Mouse (Mus musculus) stomach, embryonic 15.5 days (tissue): ENCODE measurements around the gene Tmem237. TPM values are rescaled to one million over a fixed set of nuclear protein-coding genes. Genes with fewer than 3 reads are reported as not detected.

Experiments
- ATAC-seq: fragments of 200-750 bp; cut with Nextera tagmentation; 2 replicates; pipeline ENCODE4 v1.8.0; 2017; ENCODE audit warnings: low read depth, moderate number of reproducible peaks, moderate TSS enrichment; ENCODE audit not compliant: insufficient read depth, low FRiP score
- H3K27ac ChIP-seq: fragments of 300-500 bp; sonication (generic); 2 replicates; pipeline ENCODE4 v1.5.1; 2015; ENCODE audit warnings: mild to moderate bottlenecking, inconsistent platforms
- H3K27me3 ChIP-seq: fragments of 300-500 bp; sonication (generic); replicated peaks from 2 replicates; pipeline ENCODE4 v1.6.1; 2015; ENCODE audit warnings: inconsistent platforms
- H3K36me3 ChIP-seq: fragments of 300-500 bp; sonication (generic); 2 replicates; pipeline ENCODE4 v1.6.1; 2015; ENCODE audit warnings: inconsistent platforms
- H3K4me1 ChIP-seq: fragments of 300-500 bp; sonication (generic); 2 replicates; pipeline ENCODE4 v1.6.1; 2015; ENCODE audit warnings: inconsistent platforms
- H3K4me2 ChIP-seq: fragments of 300-500 bp; sonication (generic); 2 replicates; pipeline ENCODE4 v1.6.1; 2015; ENCODE audit warnings: mild to moderate bottlenecking, inconsistent platforms
- H3K4me3 ChIP-seq: fragments of 300-500 bp; sonication (generic); replicated peaks from 2 replicates; pipeline ENCODE4 v1.5.1; 2015; ENCODE audit warnings: inconsistent platforms
- H3K9ac ChIP-seq: fragments of 300-500 bp; sonication (generic); 2 replicates; pipeline ENCODE4 v1.6.1; 2015; ENCODE audit warnings: inconsistent platforms
- H3K9me3 ChIP-seq: fragments of 300-500 bp; sonication (generic); 2 replicates; pipeline ENCODE4 v1.6.1; 2016; ENCODE audit warnings: inconsistent platforms
- WGBS: fragments of 180-500 bp; shearing (Covaris S2); methylation state at CpG from one replicate; pipeline ENCODE4 v1.1.7; 2015; 5-methylcytosine and 5-hydroxymethylcytosine counted together
- polyA plus RNA-seq: library from polyadenylated mRNA; unstranded; fragments of >200 nt; fragmentation: Nextera tagmentation; extraction: Ambion mirVana; gene quantifications from 2 replicates; pipeline ENCODE4 v1.2.1, GENCODE M21; 2015

Gene Tmem237
- polyA plus RNA-seq, result 32.3 and 33.9 TPM in 2 replicates

- no peaks in the 10 kb centered on the region for H3K36me3 ChIP-seq
- WGBS, result under 1% methylated on average over 72 of the region's 74 CpGs
- ATAC-seq, result peak; percentile 97
Observed at GRCm38 (mm10) chr1:59119720-59120457, at the start of gene Tmem237. Gene Tmem237 (minus strand): TSS chr1:59120408.

GRCm38 (mm10) chr1:59169586-59169985 lies 49.4 kb upstream of the Tmem237 start:
- Histone ChIP-seq H3K4me3 (no peak overlapping the region), H3K4me2 (no peak overlapping the region), H3K36me3 (peaks cover 15% of the 10 kb centered on the region), H3K27ac (no peak overlapping the region), H3K9ac (no peak overlapping the region), H3K27me3 (no peaks in the 10 kb centered on the region), H3K4me1 (no peaks in the 10 kb centered on the region), H3K9me3 (no peaks in the 10 kb centered on the region)
- WGBS, result 80% methylated on average over 6 of the region's 6 CpGs
- ATAC-seq, result no peak

More at GRCm38 (mm10) chr1:59119720-59120457, at the start of gene Tmem237:
- no peaks in the 10 kb centered on the region for H3K4me1 ChIP-seq
- no peaks in the 10 kb centered on the region for H3K27me3 ChIP-seq
- H3K4me3 ChIP-seq, result peak within 1 kb of the TSS; percentile 77
- no peaks in the 10 kb centered on the region for H3K9me3 ChIP-seq
- H3K9ac ChIP-seq, result peak within 1 kb of the TSS; percentile 73
- peak within 1 kb of the TSS; percentile 78 for H3K4me2 ChIP-seq
- peak within 1 kb of the TSS; percentile 81 for H3K27ac ChIP-seq

DNA sequence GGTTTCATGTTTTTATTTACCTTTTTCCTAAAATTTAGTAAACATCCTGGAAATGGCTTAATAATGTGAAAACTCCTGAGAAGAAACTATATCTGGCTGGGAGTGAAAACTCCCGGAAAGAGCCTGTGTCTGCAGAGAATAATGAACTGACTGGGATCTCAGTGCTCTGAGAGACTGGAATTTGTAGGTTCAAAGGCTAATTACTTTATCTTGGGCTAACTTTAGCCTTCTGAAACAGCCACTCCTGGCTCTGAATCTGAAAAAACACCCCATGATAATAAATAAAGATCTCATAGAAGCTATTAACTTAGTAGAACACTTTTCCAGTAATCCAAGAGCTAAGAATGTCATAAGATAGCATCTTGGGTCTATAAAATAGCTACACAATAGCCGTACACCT lies 48.3 kb upstream of the Tmem237 start:
- no peak overlapping the region for H3K9ac ChIP-seq
- H3K4me3 ChIP-seq, result no peak overlapping the region
- 60% methylated on average over 2 of the region's 2 CpGs for WGBS
- H3K4me2 ChIP-seq, result no peak overlapping the region
- H3K4me1 ChIP-seq, result no peaks in the 10 kb centered on the region
- H3K9me3 ChIP-seq, result no peaks in the 10 kb centered on the region
- peaks cover 15% of the 10 kb centered on the region for H3K36me3 ChIP-seq
- no peaks in the 10 kb centered on the region for H3K27me3 ChIP-seq
- no peak for ATAC-seq
- H3K27ac ChIP-seq, result no peak overlapping the region

DNA sequence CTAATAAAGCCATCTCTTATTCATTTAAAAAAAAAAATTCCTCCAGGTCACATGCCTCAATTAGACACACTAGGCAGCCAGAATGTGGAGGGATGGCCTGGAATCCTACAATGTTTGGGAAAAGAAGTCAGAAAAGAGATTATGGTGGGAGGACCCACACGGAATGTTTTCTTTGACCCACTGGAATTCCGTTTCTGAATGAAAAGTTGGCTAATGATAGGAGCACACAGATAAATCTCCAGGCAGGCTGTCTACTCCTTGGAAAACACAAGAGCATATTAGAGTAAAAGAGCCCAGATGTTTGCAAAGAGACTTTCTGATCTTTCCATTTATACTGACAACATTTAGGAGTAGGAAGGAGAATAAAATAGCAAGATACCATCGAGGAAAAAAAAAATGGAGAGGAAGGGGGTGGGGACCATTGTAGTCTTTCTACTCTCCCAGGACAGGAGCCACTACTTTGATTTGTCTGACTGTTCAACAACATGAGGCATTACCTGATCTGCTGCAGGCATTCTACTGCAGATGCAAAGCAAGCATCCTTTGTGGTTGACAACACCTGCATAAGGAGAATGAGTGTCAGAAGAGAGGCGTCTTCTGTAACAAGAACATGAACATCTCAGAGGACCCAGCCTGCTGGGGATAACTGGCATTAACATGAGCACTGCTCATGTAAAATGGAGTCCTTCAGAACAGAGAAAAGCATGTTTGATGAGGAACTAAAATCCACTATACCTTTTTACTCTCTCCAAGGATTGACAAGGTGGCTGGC lies 47.6 kb upstream of the Tmem237 start:
- peaks cover 10% of the 10 kb centered on the region for H3K36me3 ChIP-seq
- no peak overlapping the region for H3K27ac ChIP-seq
- no peak for ATAC-seq
- WGBS, result 69% methylated on average over 4 of the region's 4 CpGs
- no peak overlapping the region for H3K4me2 ChIP-seq
- no peaks in the 10 kb centered on the region for H3K4me1 ChIP-seq
- H3K9me3 ChIP-seq, result no peaks in the 10 kb centered on the region
- H3K4me3 ChIP-seq, result no peak overlapping the region
- H3K27me3 ChIP-seq, result no peaks in the 10 kb centered on the region
- H3K9ac ChIP-seq, result no peak overlapping the region

- H3K9ac ChIP-seq, result no peak overlapping the region
- H3K36me3 ChIP-seq, result peaks cover 10% of the 10 kb centered on the region
- no peak overlapping the region for H3K27ac ChIP-seq
- no peak overlapping the region for H3K4me2 ChIP-seq
- H3K4me1 ChIP-seq, result no peaks in the 10 kb centered on the region
- H3K27me3 ChIP-seq, result no peaks in the 10 kb centered on the region
- H3K9me3 ChIP-seq, result no peaks in the 10 kb centered on the region
- WGBS, result 85% methylated on average over 9 of the region's 9 CpGs
- H3K4me3 ChIP-seq, result no peak overlapping the region
- no peak for ATAC-seq
Observed at GRCm38 (mm10) chr1:59166232-59166905, 46.2 kb upstream of the Tmem237 start.

DNA sequence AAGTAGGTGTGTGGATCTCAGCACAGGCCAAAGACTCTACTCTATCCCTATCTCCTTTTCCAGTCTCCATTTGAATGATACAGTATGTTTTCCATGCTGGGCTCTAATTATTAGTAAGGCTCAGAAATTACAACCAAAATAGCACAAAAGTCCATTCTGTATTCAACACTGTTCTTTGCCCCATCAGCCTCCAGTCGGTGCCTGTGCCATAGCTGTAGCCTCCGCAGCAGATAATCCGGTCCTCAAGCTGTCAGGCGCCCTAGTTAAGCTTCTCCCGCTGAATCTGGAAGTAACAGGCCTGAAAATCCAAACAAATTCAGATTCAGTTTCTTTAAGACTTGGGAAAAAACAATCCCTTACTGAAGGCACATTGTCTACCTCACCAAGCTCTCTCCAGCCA lies 43.7 kb upstream of the Tmem237 start:
- H3K27me3 ChIP-seq, result no peaks in the 10 kb centered on the region
- ATAC-seq, result no peak
- no peak overlapping the region for H3K4me2 ChIP-seq
- no peak overlapping the region for H3K27ac ChIP-seq
- H3K9ac ChIP-seq, result no peak overlapping the region
- 69% methylated on average over 5 of the region's 5 CpGs for whole genome bisulfite sequencing
- H3K36me3 ChIP-seq, result peaks cover 10% of the 10 kb centered on the region; the same call in 1 of the 2 replicates
- no peak overlapping the region for H3K4me3 ChIP-seq
- no peaks in the 10 kb centered on the region for H3K9me3 ChIP-seq
- no peaks in the 10 kb centered on the region for H3K4me1 ChIP-seq

DNA sequence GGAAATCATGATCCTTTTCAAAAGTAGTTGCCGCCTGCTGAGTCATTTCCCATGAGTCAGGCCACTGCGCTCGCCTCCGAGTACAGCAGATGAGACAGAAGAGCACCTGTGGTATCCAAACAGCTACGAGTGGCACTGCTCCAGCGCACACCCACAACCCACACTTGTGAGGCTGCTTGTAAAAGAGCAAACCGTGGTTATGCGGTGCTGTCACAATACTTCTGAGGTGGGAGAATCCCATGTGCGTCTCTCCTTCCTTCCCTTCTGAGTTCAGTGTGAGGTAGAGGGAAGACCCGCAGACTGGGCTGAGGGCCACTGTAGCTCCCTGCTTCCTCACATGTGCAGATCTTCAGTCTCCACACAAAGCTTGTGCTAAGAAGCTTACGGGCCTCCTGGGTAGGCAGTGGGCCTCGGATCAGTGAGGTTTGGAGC lies 42.8 kb upstream of the Tmem237 start, which contains the start of gene Mpp4:
Gene Mpp4, minus strand, starts transcription at position 360 of the 432 bp plus-strand sequence.
- WGBS, result 65% methylated on average over 12 of the region's 12 CpGs
- no peak within 1 kb of the TSS for H3K27ac ChIP-seq
- no peaks in the 10 kb centered on the region for H3K27me3 ChIP-seq
- H3K4me3 ChIP-seq, result no peak within 1 kb of the TSS
- no peak for ATAC-seq
- H3K9me3 ChIP-seq, result no peaks in the 10 kb centered on the region
- H3K9ac ChIP-seq, result no peak within 1 kb of the TSS
- no peak within 1 kb of the TSS for H3K4me2 ChIP-seq
- H3K4me1 ChIP-seq, result no peaks in the 10 kb centered on the region
- peaks cover 10% of the 10 kb centered on the region; the same call in 1 of the 2 replicates for H3K36me3 ChIP-seq

GRCm38 (mm10) chr1:59162309-59163024 lies 42.3 kb upstream of the Tmem237 start:
- WGBS, result 76% methylated on average over 8 of the region's 8 CpGs

GRCm38 (mm10) chr1:59161396-59161795 lies 41.2 kb upstream of the Tmem237 start:
- Histone ChIP-seq H3K27me3 (no peaks in the 10 kb centered on the region), H3K9me3 (no peaks in the 10 kb centered on the region), H3K4me1 (no peaks in the 10 kb centered on the region), H3K36me3 (0 out of 2 replicates have a peak, but pooled peaks cover 2% of the 10 kb centered on the region), H3K9ac (no peak overlapping the region), H3K27ac (no peak overlapping the region), H3K4me2 (no peak overlapping the region), H3K4me3 (no peak overlapping the region)
- no peak for ATAC-seq
- WGBS, result 90% methylated on average over 6 of the region's 6 CpGs

More at GRCm38 (mm10) chr1:59162309-59163024, 42.3 kb upstream of the Tmem237 start:
- H3K9me3 ChIP-seq, result no peaks in the 10 kb centered on the region
- no peaks in the 10 kb centered on the region for H3K27me3 ChIP-seq
- H3K4me3 ChIP-seq, result no peak overlapping the region
- no peak overlapping the region for H3K9ac ChIP-seq
- H3K4me2 ChIP-seq, result no peak overlapping the region
- no peak for ATAC-seq
- no peaks in the 10 kb centered on the region for H3K4me1 ChIP-seq
- H3K27ac ChIP-seq, result no peak overlapping the region
- peaks cover 9% of the 10 kb centered on the region; the same call in 1 of the 2 replicates for H3K36me3 ChIP-seq

DNA sequence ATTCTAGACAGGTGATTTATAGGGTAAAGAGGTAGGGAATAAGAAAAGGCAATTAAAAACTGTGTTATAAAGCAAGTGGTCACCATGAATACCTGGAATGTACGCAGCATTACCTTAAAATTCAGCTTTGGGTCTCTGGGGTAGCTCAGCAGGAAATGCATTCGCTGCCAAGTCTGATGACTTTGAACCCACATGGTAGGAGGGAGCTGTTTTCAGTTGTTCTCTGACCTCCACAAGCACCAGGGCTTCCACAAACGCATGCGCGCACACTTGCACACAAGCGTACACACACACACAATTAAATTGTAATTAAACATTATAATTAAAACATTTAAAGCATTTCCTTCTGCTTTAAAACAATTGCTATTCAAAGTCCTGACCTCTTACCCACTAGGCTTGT lies 40.7 kb upstream of the Tmem237 start:
- 87% methylated on average over 6 of the region's 6 CpGs for WGBS
- Histone ChIP-seq H3K9ac (no peak overlapping the region), H3K4me2 (no peak overlapping the region), H3K27me3 (no peaks in the 10 kb centered on the region), H3K36me3 (no peaks in the 10 kb centered on the region), H3K4me1 (no peaks in the 10 kb centered on the region), H3K27ac (no peak overlapping the region), H3K9me3 (no peaks in the 10 kb centered on the region), H3K4me3 (no peak overlapping the region)
- no peak for ATAC-seq

- Histone ChIP-seq H3K27me3 (no peaks in the 10 kb centered on the region), H3K36me3 (no peaks in the 10 kb centered on the region), H3K4me1 (no peaks in the 10 kb centered on the region), H3K9ac (no peak overlapping the region), H3K4me3 (no peak overlapping the region), H3K4me2 (no peak overlapping the region), H3K27ac (no peak overlapping the region), H3K9me3 (no peaks in the 10 kb centered on the region)
- no peak for ATAC-seq
- 78% methylated on average over 3 of the region's 3 CpGs for WGBS
Observed at GRCm38 (mm10) chr1:59159136-59159535, 38.9 kb upstream of the Tmem237 start.
